Comparison of ENCODE assay signal across 23 mouse cellular contexts in genomic region chr16:97623166-97623565, GRCm38 (mm10). TPM values are rescaled to one million over a fixed set of nuclear protein-coding genes. Genes with fewer than 3 reads are reported as not detected.
DNase-seq lines count a peak whose midpoint lies in the region; ATAC-seq and TF ChIP-seq lines count a peak whose summit lies in the region.
"Had no signal": no experiment of that assay in that cellular context is flagged by ENCODE, and none has a peak within 500 bp of the region (broad histone marks: within the 10 kb centered on the region; RNA-seq: fewer than 3 reads in every experiment).

No protein-coding gene starts in this region.

- H3K36me3 ChIP-seq in myocyte (ENCODE audit: control insufficient read depth, insufficient read depth) = no peaks in the 10 kb centered on the region
- H3K36me3 ChIP-seq in forebrain, embryonic 12.5 days (replicated peaks) = no peaks in the 10 kb centered on the region
- H3K36me3 ChIP-seq in forebrain, embryonic 14.5 days (ENCODE audit: control insufficient read depth, insufficient read depth, low read length) = no peaks in the 10 kb centered on the region
- H3K36me3 ChIP-seq: G1E had no signal

- ATAC-seq in forebrain, embryonic 12.5 days (ENCODE audit: low FRiP score) = no peak
- no peak for ATAC-seq in forebrain, embryonic 14.5 days
- ATAC-seq: activated CD4-positive, CD25-positive, alpha-beta regulatory T cell, adult 4 months; CD4-positive, CD25-positive, alpha-beta regulatory T cell, adult 4 months; Patski had no signal

- H3K4me2 ChIP-seq in myocyte (ENCODE audit: low read depth) = peak overlapping the region; percentile 36
- H3K4me2 ChIP-seq in forebrain, embryonic 12.5 days = no peak overlapping the region
- no peak overlapping the region for H3K4me2 ChIP-seq in forebrain, embryonic 14.5 days (ENCODE audit: low read length)

- H3K27me3 ChIP-seq in myocyte (ENCODE audit: control insufficient read depth, insufficient read depth, insufficient read length) = no peaks in the 10 kb centered on the region
- no peaks in the 10 kb centered on the region for H3K27me3 ChIP-seq in forebrain, embryonic 12.5 days
- H3K27me3 ChIP-seq in forebrain, embryonic 14.5 days (replicated peaks; ENCODE audit: control insufficient read depth, insufficient read depth, low read length) = no peaks in the 10 kb centered on the region
- H3K27me3 ChIP-seq: CH12.LX, Patski had no signal

- H3K27ac ChIP-seq in forebrain, embryonic 12.5 days = no peak overlapping the region
- H3K27ac ChIP-seq in forebrain, embryonic 14.5 days (ENCODE audit: low read depth, low read length) = no peak overlapping the region

- H3K9ac ChIP-seq in forebrain, embryonic 12.5 days = no peak overlapping the region
- H3K9ac ChIP-seq in forebrain, embryonic 14.5 days (ENCODE audit: low read length) = no peak overlapping the region

- no peak overlapping the region for H3ac ChIP-seq in myocyte (ENCODE audit: control insufficient read depth, insufficient read length)

- H3K4me1 ChIP-seq in forebrain, embryonic 12.5 days = no peaks in the 10 kb centered on the region
- no peaks in the 10 kb centered on the region for H3K4me1 ChIP-seq in forebrain, embryonic 14.5 days (ENCODE audit: control insufficient read depth, insufficient read depth, low read length)

- WGBS in forebrain, embryonic 12.5 days = 73% methylated on average over 6 of the region's 6 CpGs
- WGBS in forebrain, embryonic 14.5 days = 71% methylated on average over 6 of the region's 6 CpGs

- H3K4me3 ChIP-seq in myocyte = no peak overlapping the region
- no peak overlapping the region for H3K4me3 ChIP-seq in forebrain, embryonic 12.5 days (replicated peaks)
- no peak overlapping the region for H3K4me3 ChIP-seq in forebrain, embryonic 14.5 days (ENCODE audit: low read depth, low read length)

- no peak for TF ChIP-seq POLR2A in myocyte (IDR thresholded peaks at IDR 0.05; ENCODE audit: insufficient read length, low read depth)

- H3K79me2 ChIP-seq in myocyte (ENCODE audit: control insufficient read depth, insufficient read depth) = no peaks in the 10 kb centered on the region

- H3K9me3 ChIP-seq in forebrain, embryonic 12.5 days = no peaks in the 10 kb centered on the region
- H3K9me3 ChIP-seq in forebrain, embryonic 14.5 days (replicated peaks; ENCODE audit: control insufficient read depth, low read length) = no peaks in the 10 kb centered on the region
- H3K9me3 ChIP-seq: G1E had no signal

- DNase-seq in 3T3-L1 (ENCODE audit: low read depth, low spot score) = peak; percentile 59
- peak; percentile 71 for DNase-seq in Muller cell, postnatal 12 days (ENCODE audit: inconsistent ontology term)
- no peak for DNase-seq in forebrain, embryonic 14.5 days (ENCODE audit: low spot score)
- no peak for DNase-seq in heart, adult 9 months (ENCODE audit: low spot score in 2 of 2)
- DNase-seq: adrenal gland, adult 2 months; adrenal gland, adult 8-10 months; adrenal gland, postnatal 10 days; adrenal gland, postnatal 14 days; adrenal gland, postnatal 25 days; B cell, adult 2 months; cerebellum, adult 11 months; cerebellum, adult 11-12 months; cerebellum, adult 18-20 months; cerebellum, adult 2 months; cerebellum, adult 8-10 months had no signal

TF ChIP-seq in myocyte, 11 proteins besides CTCF, POLR2A, EP300 and RAD21:
- TF ChIP-seq USF1 (IDR thresholded peaks at IDR 0.05; ENCODE audit: low read depth) (no peak), POLR2AphosphoS2 (IDR thresholded peaks at IDR 0.05; ENCODE audit: insufficient read length, low read depth) (no peak), TCF12 (IDR thresholded peaks at IDR 0.05; ENCODE audit: insufficient read depth, poor library complexity, severe bottlenecking) (no peak), SRF (IDR thresholded peaks at IDR 0.05; ENCODE audit: control insufficient read depth, insufficient read length, low read depth) (no peak)

RNA-seq across cellular contexts. Expression of gene Tmprss2, which starts 12.2 kb away (rescaled TPM):
- polyA plus RNA-seq in myocyte (2012; fragmentation: generic; extraction: Trizol) = 0.05 TPM
- 0.20 and 0.76 TPM in 2 replicates for polyA plus RNA-seq in forebrain, embryonic 12.5 days (2016; fragmentation: Nextera tagmentation; extraction: Ambion mirVana)
- polyA plus RNA-seq in forebrain, embryonic 14.5 days (2014; fragmentation: Nextera tagmentation; extraction: Ambion mirVana) = not detected in 2 replicates
- polyA plus RNA-seq: C2C12; CD4-positive, CD25-positive, alpha-beta regulatory T cell, adult 4 months; G1E had no signal

Comparison
In these comparisons a context has a peak if more than half of its experiments do, and no peak if none do; other contexts are left out.
1. DNase-seq: peak in 3T3-L1 (single experiment) and Muller cell, postnatal 12 days (single experiment); none in forebrain, embryonic 14.5 days (single experiment) and heart, adult 9 months (0 of 2).